Mouse (Mus musculus) hindbrain, embryonic 10.5 days (tissue): ENCODE data around the gene Exoc3l2. TPM values are rescaled to one million over a fixed set of nuclear protein-coding genes. Genes with fewer than 3 reads are reported as not detected.

Experiments
- DNase-seq: peaks from one replicate; pipeline ENCODE4 v3.0.0-alpha.2; 2017; ENCODE audit warnings: low spot score
- H3K27ac ChIP-seq: fragments of 300-500 bp; sonication (generic); 2 replicates; pipeline ENCODE4 v1.5.1; 2016; ENCODE audit warnings: mild to moderate bottlenecking, moderate library complexity
- H3K27me3 ChIP-seq: fragments of 300-500 bp; sonication (generic); 2 replicates; pipeline ENCODE4 v1.6.1; 2016; ENCODE audit warnings: mild to moderate bottlenecking; ENCODE audit not compliant: poor library complexity, insufficient read depth, severe bottlenecking
- H3K36me3 ChIP-seq: fragments of 300-500 bp; sonication (generic); 2 replicates; pipeline ENCODE4 v1.6.1; 2016; ENCODE audit warnings: mild to moderate bottlenecking, moderate library complexity
- H3K4me1 ChIP-seq: fragments of 300-500 bp; sonication (generic); replicated peaks from 2 replicates; pipeline ENCODE4 v1.6.1; 2016; ENCODE audit warnings: mild to moderate bottlenecking
- H3K4me3 ChIP-seq: fragments of 300-500 bp; sonication (generic); 2 replicates; pipeline ENCODE4 v1.5.1; 2016; ENCODE audit warnings: mild to moderate bottlenecking, moderate library complexity
- H3K9me3 ChIP-seq: fragments of 300-500 bp; sonication (generic); 2 replicates; pipeline ENCODE4 v1.6.1; 2016; ENCODE audit warnings: mild to moderate bottlenecking, moderate library complexity
- WGBS: fragments of 180-500 bp; shearing (Covaris S2); methylation state at CpG from one replicate; pipeline ENCODE4 v1.1.7; 2016; 5-methylcytosine and 5-hydroxymethylcytosine counted together
- polyA plus RNA-seq: library from polyadenylated mRNA; unstranded; fragments of >200 nt; fragmentation: Nextera tagmentation; extraction: Ambion mirVana; gene quantifications from 2 replicates; pipeline ENCODE4 v1.2.1, GENCODE M21; 2016

The Exoc3l2 gene
- polyA plus RNA-seq, 1 experiment from 2014 or later: 0.39 TPM

DNA sequence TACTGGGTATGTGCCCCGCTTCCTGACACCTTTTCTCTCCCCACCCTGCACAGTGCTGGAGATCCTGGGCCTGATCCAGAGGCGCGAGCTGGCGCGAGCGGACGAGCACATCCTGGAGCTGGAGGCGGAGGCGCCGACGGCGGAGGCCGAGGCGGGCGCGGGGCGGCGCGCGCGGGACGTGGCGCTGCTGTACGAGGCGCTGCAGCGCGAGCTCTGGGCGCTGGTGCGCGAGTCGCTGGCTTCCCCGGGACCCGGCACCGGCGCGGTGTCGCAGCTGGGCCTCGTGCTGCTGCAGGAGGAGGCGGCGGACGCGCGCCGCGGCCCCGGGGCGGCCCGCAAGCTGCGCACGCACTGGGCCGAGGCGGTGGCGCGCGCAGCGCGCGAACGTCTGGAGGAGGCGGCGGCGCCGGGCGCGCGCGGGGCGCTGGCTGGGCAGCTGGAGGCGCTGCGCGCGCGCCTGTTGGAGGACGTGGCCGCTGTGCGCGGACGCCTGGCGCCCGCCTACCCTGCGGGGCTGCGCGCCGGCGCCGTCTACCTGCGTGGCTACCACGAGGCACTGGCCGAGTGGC lies 10.8 kb downstream of the Exoc3l2 start:
- Histone ChIP-seq H3K9me3 (0 out of 2 replicates have a peak, but pooled peaks cover 2% of the 10 kb centered on the region), H3K4me3 (peak overlapping the region; percentile 61), H3K36me3 (no peaks in the 10 kb centered on the region), H3K27me3 (peaks cover 99% of the 10 kb centered on the region), H3K27ac (peak overlapping the region; percentile 82), H3K4me1 (peaks cover 28% of the 10 kb centered on the region)
- peak; percentile 68 for DNase-seq
- WGBS: under 1% methylated on average over 89 of the region's 89 CpGs

DNA sequence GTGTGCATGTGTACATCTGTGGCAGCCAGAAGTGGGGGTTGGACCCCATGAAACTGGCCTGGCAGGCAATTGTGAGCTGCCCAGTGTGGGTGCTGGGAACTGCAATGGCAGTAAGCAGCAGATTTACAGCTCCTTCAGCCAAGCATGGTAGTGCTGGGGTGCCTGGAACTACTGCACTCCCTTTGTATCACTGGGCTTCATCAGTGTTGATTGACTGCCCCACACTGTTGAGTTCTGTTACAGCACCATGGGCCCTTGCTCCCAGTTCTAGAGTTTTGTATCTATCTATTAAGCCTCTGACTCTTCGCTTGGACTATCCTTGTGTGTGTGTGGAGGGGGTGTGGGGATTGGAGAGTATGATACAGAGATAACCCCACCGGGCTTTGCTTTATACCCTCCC lies 14.0 kb downstream of the Exoc3l2 start:
- Histone ChIP-seq H3K9me3 (0 out of 2 replicates have a peak, but pooled peaks cover 2% of the 10 kb centered on the region), H3K27ac (no peak overlapping the region), H3K36me3 (no peaks in the 10 kb centered on the region), H3K27me3 (peaks cover 70% of the 10 kb centered on the region), H3K4me3 (no peak overlapping the region), H3K4me1 (peaks cover 17% of the 10 kb centered on the region)
- no peak for DNase-seq
- 68% methylated on average over 2 of the region's 2 CpGs for WGBS

GRCm38 (mm10) chr7:19477624-19478384 lies 14.7 kb downstream of the Exoc3l2 start:
- Histone ChIP-seq H3K9me3 (0 out of 2 replicates have a peak, but pooled peaks cover 2% of the 10 kb centered on the region), H3K36me3 (no peaks in the 10 kb centered on the region), H3K4me3 (no peak overlapping the region), H3K27me3 (peaks cover 62% of the 10 kb centered on the region), H3K4me1 (peaks cover 17% of the 10 kb centered on the region), H3K27ac (no peak overlapping the region)
- 26% methylated on average over 14 of the region's 14 CpGs for WGBS
- DNase-seq: no peak

GRCm38 (mm10) chr7:19483281-19483680 lies 20.1 kb downstream of the Exoc3l2 start:
- H3K27me3 ChIP-seq: peaks cover 28% of the 10 kb centered on the region
- no peaks in the 10 kb centered on the region for H3K36me3 ChIP-seq

GRCm38 (mm10) chr7:19485488-19485887 lies 22.4 kb downstream of the Exoc3l2 start:
- Histone ChIP-seq H3K27ac (no peak overlapping the region), H3K4me1 (peaks cover 7% of the 10 kb centered on the region), H3K36me3 (no peaks in the 10 kb centered on the region), H3K9me3 (no peaks in the 10 kb centered on the region), H3K27me3 (peaks cover 42% of the 10 kb centered on the region), H3K4me3 (no peak overlapping the region)
- no peak for DNase-seq
- 86% methylated on average over 1 of the region's 1 CpGs for WGBS

More at GRCm38 (mm10) chr7:19483281-19483680, 20.1 kb downstream of the Exoc3l2 start:
- H3K9me3 ChIP-seq: no peaks in the 10 kb centered on the region
- H3K4me3 ChIP-seq: no peak overlapping the region
- DNase-seq: no peak
- 83% methylated on average over 8 of the region's 8 CpGs for WGBS
- no peak overlapping the region for H3K27ac ChIP-seq
- peaks cover 1% of the 10 kb centered on the region; the same call in 1 of the 2 replicates for H3K4me1 ChIP-seq

DNA sequence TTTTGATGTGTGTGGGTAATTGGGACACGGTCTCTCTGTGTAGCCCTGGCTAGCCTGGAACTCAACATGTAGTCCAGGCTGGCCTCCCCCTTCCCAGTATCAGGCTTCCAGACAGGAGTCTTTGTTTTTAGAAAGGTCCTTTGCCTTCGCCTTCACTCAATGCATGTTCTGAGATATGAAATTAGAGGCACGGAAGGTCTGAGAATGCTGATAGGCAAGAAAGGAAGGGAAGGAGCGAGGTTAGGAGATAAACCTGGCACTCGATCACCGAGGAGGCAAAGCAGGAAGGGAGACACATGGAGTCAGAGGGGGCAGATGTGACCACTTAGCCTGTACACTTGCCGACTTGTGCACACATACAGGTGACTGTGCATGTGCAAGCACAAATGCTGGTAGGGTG lies 23.4 kb downstream of the Exoc3l2 start:
- no peak for DNase-seq
- no peaks in the 10 kb centered on the region for H3K9me3 ChIP-seq
- H3K4me3 ChIP-seq: no peak overlapping the region
- WGBS: 91% methylated on average over 7 of the region's 7 CpGs
- H3K4me1 ChIP-seq: peaks cover 9% of the 10 kb centered on the region
- H3K36me3 ChIP-seq: no peaks in the 10 kb centered on the region
- H3K27ac ChIP-seq: no peak overlapping the region
- H3K27me3 ChIP-seq: peaks cover 52% of the 10 kb centered on the region

GRCm38 (mm10) chr7:19489525-19489924 lies 26.4 kb downstream of the Exoc3l2 start:
- peak; percentile 37 for DNase-seq
- under 1% methylated on average over 31 of the region's 31 CpGs for WGBS
- H3K4me1 ChIP-seq: peaks cover 15% of the 10 kb centered on the region

GRCm38 (mm10) chr7:19491731-19492130 lies 28.6 kb downstream of the Exoc3l2 start:
- H3K36me3 ChIP-seq: no peaks in the 10 kb centered on the region
- 0 out of 2 replicates have a peak overlapping the region, but pooled peaks have one; percentile 5 for H3K27ac ChIP-seq
- peaks cover 32% of the 10 kb centered on the region for H3K4me1 ChIP-seq
- 3% methylated on average over 26 of the region's 26 CpGs for WGBS
- H3K9me3 ChIP-seq: 0 out of 2 replicates have a peak, but pooled peaks cover 2% of the 10 kb centered on the region
- H3K4me3 ChIP-seq: peak overlapping the region; percentile 38
- DNase-seq: peak; percentile 44
- H3K27me3 ChIP-seq: peaks cover 78% of the 10 kb centered on the region

More at GRCm38 (mm10) chr7:19489525-19489924, 26.4 kb downstream of the Exoc3l2 start:
- peak overlapping the region; percentile 41 for H3K4me3 ChIP-seq
- H3K27me3 ChIP-seq: peaks cover 79% of the 10 kb centered on the region
- H3K27ac ChIP-seq: no peak overlapping the region
- H3K36me3 ChIP-seq: no peaks in the 10 kb centered on the region
- H3K9me3 ChIP-seq: 0 out of 2 replicates have a peak, but pooled peaks cover 2% of the 10 kb centered on the region

DNA sequence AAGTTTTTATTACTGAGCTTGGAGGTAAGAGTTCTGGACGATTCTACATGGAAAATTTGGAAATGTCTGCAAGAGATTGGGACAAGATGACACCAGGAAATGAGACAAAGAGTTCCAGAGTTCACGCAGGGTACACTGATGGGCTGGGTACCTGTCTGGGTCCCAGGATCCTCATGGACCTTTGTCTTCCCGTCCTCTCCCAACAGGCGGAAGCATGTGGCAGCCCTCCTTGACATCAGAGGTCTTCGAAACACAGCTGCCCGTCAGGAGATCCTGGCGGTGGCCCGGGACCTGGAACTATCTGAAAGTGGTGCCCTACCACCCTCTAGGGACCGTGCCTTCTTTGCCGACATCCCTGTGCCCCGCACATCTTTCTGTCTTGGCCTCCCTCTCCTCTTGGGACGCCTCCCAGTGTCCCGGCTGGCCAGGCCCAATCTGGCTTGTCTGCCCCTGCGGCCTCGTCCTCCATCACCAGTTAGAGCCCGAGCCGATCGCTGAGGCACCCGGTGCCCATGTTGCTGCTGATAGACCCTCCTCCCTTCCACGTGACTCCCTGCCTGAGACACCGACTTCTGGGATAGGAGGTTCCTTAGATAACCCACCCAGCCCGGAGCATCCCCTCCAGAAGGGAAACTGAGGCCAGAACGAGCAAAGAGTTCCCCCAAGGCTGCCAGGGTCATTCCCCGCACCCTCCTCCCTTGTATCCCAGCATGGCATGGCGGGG lies 31.8 kb downstream of the Exoc3l2 start:
- Histone ChIP-seq H3K4me3 (no peak overlapping the region), H3K9me3 (0 out of 2 replicates have a peak, but pooled peaks cover 2% of the 10 kb centered on the region), H3K27ac (no peak overlapping the region), H3K27me3 (peaks cover 50% of the 10 kb centered on the region), H3K4me1 (peaks cover 28% of the 10 kb centered on the region), H3K36me3 (no peaks in the 10 kb centered on the region)
- WGBS: 86% methylated on average over 25 of the region's 25 CpGs
- no peak for DNase-seq

GRCm38 (mm10) chr7:19495521-19496213 lies 32.5 kb downstream of the Exoc3l2 start:
- Histone ChIP-seq H3K36me3 (no peaks in the 10 kb centered on the region), H3K4me3 (no peak overlapping the region), H3K9me3 (0 out of 2 replicates have a peak, but pooled peaks cover 2% of the 10 kb centered on the region), H3K27ac (no peak overlapping the region), H3K4me1 (peaks cover 28% of the 10 kb centered on the region), H3K27me3 (peaks cover 43% of the 10 kb centered on the region)
- WGBS: 59% methylated on average over 20 of the region's 20 CpGs
- DNase-seq: peak; percentile 50

- Histone ChIP-seq H3K4me1 (peaks cover 28% of the 10 kb centered on the region), H3K9me3 (0 out of 2 replicates have a peak, but pooled peaks cover 2% of the 10 kb centered on the region), H3K4me3 (no peak overlapping the region), H3K27ac (no peak overlapping the region), H3K27me3 (peaks cover 37% of the 10 kb centered on the region), H3K36me3 (no peaks in the 10 kb centered on the region)
- WGBS: 57% methylated on average over 5 of the region's 5 CpGs
- DNase-seq: no peak
Observed at GRCm38 (mm10) chr7:19496214-19496555, 33.1 kb downstream of the Exoc3l2 start.

- Histone ChIP-seq H3K27ac (no peak overlapping the region), H3K27me3 (peaks cover 16% of the 10 kb centered on the region), H3K4me1 (peaks cover 20% of the 10 kb centered on the region), H3K36me3 (no peaks in the 10 kb centered on the region), H3K9me3 (0 out of 2 replicates have a peak, but pooled peaks cover 2% of the 10 kb centered on the region), H3K4me3 (no peak overlapping the region)
- WGBS: 77% methylated on average over 4 of the region's 4 CpGs
- no peak for DNase-seq
Observed at GRCm38 (mm10) chr7:19498326-19498725, 35.2 kb downstream of the Exoc3l2 start.
